Mouse (Mus musculus) testis, adult 2 months (tissue): ENCODE data around the gene Selenop.

ENCODE experiments used
- CTCF ChIP-seq: fragments of 200-500 bp; IDR thresholded peaks from 2 replicates; pipeline ENCODE4 v1.5.1; 2012; ENCODE audit warnings: low read depth, mild to moderate bottlenecking, inconsistent platforms, low read length, moderate library complexity; ENCODE audit not compliant: control insufficient read depth, insufficient read depth, insufficient replicate concordance
- POLR2A ChIP-seq: fragments of 200-500 bp; IDR thresholded peaks from 2 replicates; pipeline ENCODE4 v1.6.1; 2012; ENCODE audit warnings: low read depth, mild to moderate bottlenecking, inconsistent platforms, low read length, moderate library complexity; ENCODE audit not compliant: control insufficient read depth

GRCm38 (mm10) chr15:3264293-3264692 is 4.1 kb upstream of the Selenop start:
- no peak for TF ChIP-seq POLR2A
- no peak for TF ChIP-seq CTCF
